Mouse (Mus musculus): ENCODE results near the gene Man1c1.

The Man1c1 gene

DNA sequence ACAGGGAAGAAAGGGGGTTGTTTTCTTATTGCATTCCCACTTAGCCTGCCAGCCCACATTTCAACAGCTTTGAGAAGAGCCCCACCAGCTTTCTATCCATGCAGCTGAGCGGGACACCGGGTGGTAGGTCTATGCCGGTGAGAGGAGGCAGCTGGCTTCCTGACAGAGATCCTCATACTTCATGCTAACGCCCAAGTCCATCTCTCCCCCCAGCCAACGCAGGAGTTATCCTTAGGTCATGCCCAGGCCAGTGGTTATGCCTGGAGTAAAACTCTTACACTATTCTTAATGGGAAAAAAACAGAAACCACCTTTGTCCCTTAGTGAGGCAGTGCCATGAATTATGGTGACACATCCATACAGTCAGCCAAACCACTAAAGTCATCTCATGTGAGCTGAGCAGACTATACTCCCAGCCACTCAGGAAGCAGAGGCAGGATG lies 66.0 kb downstream of the Man1c1 start:
- no peak for DNase-seq (ENCODE audit: low spot score in 2 of 2)

DNA sequence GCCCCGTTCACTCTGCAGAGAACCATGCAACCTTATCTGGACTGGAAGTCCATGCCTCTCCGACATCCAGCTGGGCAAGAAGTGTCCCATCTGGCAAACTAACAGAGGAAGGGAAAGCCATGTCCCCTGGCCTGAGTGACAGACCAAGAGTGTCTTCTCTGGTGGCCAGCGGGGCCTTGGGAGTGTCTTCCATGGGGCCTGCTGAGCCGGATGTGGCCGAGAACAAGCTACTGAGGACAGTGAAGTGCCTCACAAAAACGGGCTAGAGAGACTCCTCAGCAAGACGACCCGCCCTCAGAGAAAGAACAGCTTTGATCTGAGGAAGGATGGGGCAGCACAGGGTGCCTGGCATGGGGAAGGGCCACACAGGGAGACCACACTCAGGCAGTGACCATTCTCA lies 67.7 kb downstream of the Man1c1 start:
- no peak for DNase-seq (ENCODE audit: low spot score in 2 of 2)

DNA sequence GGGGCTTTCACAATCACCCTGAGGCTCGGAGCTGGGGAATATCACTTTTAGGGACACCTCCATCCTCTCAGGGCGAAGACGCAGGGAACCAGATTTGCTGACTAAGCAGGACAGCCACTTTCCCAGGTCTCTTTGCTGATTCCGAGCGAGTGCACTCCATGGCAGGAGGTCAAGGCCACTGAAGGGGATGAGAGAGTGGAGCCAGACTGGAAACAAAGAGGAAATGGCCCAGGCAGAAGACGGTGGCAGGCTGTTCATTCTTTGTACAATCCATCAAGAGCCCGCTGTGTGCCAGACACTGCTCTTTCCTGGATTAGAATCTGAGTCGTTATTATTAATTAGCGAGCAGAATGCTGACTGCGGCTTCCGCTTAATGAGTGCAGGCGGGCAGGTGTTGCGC lies 70.1 kb downstream of the Man1c1 start:
- DNase-seq (ENCODE audit: low spot score in 2 of 2) = no peak

DNA sequence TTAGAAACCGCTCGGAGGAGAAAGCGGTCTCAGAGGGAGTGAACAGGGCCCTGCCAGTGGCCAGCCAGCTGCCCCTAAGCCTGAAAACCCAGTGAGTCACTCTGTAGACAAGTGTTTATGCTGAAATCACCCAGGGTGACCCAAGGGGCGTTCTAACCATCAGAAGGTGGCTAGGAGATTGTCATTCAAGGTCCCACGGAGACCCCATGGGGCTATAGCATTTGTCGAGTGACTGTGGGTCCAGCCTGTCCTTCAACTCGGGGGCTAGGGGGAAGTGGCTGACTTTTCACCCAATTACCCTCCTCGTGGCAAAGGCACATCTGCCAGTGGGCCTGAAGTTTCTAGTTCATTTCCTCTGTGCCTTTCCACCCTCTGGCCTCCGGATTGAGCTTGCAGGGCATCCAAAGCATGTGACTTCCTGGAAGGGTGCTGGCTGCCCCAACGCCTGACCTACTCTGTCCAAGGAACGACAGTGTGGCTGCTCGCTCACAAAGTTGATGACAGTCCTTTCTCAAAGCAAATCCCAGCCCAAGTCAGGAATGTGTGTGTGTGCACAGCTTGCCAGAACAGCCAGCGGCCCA lies 71.9 kb downstream of the Man1c1 start:
- DNase-seq (ENCODE audit: low spot score in 2 of 2) = peak in 1 of 2 experiments; percentile 41

DNA sequence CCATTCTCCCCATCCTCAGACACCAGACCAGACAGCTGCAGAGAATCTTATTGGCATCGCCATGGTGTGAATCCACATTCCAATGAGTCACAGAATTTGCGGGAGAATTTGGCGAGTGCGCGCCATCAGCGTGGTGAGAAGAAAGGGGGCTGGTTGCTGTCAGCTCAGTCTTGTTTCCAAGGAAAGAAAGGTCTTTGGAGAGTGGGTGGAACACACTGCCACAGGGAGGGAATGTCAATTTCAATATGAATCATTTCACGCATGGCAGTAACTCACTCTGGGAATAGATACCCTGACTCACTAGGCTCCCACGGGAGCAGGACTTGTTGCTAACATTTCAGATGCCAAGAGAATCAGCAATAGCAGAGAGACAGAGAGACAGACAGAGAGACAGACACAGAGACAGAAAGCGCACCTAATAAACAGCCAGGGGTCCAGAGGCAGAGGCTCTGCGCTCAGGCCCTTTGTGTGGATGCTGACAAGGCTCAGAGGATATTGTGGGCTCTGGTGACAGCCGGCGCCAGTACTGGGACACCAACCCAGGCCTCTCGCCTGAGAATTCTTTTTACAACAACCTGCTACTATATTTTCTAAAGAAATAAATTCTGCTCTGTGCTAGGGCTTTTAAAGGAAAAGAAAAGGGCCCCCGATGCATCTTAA lies 72.5 kb downstream of the Man1c1 start:
- peak; percentile 52 to 61 for DNase-seq (ENCODE audit: low spot score in 2 of 2)

DNA sequence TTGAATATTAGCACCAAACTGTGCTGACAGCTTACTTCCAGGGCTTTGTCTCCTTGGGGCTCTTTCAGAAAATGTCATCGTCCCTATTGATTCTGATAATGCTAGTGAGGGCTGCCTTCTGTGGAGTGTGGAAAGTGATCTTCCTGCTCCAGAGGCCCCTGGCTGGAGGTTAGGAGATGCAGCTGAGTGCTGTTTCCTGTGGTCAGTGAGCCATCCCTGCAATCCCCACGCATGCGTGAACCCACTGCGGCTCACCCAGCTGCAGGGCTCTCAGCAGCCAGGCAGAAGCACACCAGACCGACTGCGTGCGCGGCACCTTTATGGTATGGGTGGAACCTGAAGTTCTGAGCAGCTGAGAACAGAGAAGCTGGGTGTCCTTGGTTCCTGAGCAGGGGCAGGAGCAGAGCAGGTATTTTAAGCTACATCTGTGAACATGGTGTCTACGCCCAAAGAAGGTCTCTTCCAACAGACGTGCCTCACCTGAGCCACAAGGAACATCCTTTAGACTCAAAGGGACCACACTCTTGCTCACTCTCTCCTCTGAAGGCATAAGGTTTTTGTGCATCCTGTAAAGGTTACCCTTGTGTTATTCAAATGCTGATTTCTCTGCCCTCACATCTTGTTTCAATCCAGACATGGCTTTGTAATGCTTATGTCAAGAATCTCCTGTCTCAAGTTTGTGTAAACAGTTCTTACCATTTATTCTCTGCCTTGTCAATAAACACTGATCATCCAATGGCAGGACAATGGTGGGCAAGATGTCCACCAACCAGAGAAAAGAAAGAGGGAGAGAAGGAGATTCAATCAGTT lies 75.3 kb downstream of the Man1c1 start:
- DNase-seq (ENCODE audit: low spot score in 2 of 2) = no peak

DNA sequence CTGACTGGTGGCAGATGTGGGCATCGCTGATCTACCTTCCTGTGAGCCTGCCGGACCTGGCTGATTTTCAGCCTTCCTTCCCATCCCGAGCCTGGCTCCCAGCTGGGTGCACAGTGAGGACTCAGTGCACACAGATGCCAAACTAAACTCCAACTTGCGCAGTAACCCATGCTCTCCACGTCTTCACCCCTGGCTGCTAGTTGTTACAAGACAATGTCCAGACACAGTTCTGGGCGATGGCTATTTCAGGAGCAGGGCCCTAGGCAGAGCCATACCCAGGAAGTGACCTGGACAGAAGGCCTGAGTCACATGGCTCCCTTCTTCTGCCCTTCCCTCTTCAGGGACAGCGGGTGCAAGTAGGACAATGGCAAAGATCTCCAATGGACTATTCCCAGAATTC lies 76.0 kb downstream of the Man1c1 start:
- DNase-seq (ENCODE audit: low spot score in 2 of 2) = no peak

DNA sequence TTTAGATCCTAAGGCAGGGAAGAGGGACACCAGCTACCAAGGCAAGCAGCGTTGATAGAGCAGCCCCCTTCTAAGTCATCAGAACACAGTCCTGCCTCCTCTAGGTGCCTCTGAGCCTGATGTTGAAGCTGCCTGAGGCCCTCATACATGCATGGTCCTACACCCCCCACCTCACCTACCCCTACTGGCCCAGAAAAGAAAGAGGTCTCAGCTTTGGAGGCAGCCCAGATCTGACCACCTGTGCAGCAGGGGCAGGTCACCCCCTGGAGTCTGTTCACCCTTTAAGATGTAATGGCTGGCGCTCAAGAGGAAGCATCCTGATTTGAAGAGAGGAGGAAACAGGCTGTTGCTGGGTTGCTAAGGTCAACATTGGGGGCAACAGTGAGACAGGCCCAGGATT lies 77.2 kb downstream of the Man1c1 start:
- no peak for DNase-seq (ENCODE audit: low spot score in 2 of 2)

DNA sequence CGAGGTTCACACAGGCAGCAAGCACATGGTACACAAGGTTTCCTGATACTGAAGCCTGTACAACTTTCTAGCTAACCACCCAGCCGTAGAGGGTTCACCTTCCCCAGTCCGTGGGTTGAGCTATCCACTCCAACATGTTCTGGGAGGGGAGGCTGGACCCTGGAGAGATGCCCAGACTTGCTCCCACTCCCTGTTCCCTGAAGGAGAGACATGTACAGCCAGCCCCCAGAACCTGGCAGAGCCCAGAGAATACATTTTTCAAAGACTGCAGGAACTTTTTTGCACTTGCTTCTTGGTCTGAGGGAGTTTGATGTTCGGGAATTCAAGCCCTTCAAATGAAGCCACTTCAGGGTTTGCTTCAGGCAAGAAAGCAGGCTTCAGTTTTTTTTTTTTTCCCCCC lies 77.7 kb downstream of the Man1c1 start:
- peak in 1 of 2 experiments; percentile 54 for DNase-seq (ENCODE audit: low spot score in 2 of 2)

DNA sequence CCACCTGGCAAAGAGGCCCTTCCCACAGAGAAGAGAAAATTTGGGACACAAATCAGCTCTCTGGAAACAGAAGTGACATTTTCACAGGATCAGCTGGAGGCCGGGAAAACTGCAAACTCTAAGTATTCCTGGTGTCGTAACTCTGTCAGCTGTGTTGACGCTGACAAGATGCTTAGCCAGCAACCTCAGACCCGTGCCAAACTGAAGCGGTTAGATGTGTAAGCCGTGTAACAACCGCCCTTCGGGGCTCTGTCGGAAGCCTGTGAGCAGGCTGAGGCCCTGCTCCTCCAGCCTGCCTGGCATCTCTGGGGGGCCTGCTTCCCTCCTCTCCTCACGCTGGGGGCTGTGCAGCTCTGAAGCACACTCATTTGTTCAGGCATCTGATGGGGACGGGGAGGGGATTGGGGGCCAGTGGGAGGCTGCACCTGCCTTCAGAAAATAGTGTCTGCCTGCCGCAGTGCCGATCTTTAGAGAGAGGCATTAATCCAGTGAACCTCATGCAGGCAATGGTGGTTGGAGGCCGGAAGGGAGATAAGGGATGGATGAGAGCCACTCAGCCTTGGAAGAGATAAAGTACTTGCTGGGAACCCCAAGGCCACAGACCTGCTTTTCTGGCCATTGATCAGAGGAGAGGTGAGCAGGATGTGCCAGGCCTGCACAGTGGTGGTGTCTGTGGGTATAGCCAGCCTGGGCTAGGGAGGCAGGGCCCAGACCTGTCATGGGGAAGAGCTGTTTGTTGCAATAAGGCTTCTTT lies 79.8 kb downstream of the Man1c1 start:
- DNase-seq (ENCODE audit: low spot score in 2 of 2) = no peak

DNA sequence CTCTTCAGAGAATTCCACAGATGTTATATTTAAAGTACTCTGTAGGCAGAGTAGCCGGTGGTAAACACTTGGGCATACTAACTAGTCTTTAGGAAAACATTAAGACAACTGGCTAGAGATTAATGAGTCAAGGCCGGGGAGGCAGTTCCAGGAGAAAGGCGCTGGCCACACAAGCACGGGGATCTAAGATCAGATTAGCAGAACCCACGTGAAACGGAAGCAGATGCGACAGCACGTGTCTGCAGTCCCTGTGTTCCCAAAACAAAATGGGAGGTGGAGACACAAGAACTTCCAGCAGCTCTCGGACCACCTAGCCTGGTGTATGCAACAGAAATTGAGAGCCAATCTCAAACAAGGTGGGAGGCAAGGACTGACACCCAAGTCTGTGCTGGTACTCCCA lies 82.4 kb downstream of the Man1c1 start:
- DNase-seq (ENCODE audit: low spot score in 2 of 2) = no peak

DNA sequence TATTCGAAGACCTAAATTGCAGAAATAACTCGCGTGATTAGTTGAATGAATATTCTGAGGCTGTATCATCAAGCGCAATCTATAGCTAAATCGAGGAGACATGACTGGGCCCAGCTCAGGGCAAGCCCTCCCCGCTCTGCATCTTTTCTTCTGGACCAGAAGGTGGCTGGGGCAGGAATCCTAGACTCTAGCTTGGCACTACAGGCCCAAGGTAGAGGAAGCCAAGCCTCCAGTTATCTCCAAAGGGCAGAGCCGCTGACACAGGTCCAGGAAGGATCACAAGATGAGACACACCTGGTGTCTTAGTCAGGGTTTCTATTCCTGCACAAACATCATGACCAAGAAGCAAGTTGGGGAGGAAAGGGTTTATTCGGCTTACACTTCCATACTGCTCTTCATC lies 83.8 kb downstream of the Man1c1 start:
- no peak for DNase-seq (ENCODE audit: low spot score in 2 of 2)

DNA sequence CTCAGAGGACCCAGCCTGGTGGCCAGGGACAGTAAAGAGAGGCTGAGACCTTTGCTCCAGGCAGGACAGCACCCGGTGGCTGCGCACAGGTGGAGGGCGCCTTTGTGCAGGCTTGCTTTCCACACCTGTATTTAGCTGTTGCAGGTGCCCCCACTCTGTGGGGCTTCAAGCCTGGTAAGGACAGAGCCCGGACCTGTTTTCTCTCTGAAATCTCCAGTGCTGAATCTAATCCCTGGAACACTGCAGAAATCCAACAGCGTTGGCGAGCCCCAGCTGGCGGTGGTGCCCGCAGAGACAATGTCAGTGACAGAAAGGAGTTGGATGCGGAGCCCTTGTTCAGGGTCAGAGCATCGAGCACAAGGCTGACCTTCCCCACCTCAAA lies 84.6 kb downstream of the Man1c1 start:
- DNase-seq (ENCODE audit: low spot score in 2 of 2) = no peak

DNA sequence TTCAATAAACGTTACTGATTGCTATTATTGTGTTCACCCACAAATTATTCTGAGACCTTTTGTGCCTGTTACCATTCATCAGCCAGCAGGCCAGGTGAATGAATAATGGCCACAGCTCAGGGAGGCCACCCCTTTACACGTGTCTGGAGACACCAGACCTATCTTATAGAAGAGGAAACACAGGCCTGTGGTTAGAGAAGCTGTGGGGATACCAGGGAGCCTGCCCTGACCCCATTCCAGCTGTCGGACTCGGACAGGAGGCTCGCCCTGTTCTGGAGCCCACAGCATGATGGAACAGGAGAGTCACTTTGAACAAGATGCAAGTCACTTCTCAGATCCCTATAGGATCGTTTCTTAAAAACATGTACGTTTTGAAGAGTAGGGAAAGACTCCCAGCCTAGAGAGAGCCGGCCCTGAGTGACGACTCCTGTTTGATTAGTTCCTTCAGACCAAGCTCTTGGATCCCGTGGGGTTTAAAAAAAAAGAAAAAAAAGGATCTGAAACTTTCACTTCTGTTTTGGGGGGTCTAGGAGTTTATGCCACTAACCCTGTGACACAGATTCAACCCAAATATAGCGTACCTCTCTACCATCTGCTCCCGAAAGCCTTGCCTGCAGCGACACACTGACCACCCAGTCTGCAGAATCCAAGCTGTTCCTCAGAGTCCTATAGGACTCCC lies 85.1 kb downstream of the Man1c1 start:
- DNase-seq (ENCODE audit: low spot score in 2 of 2) = no peak

DNA sequence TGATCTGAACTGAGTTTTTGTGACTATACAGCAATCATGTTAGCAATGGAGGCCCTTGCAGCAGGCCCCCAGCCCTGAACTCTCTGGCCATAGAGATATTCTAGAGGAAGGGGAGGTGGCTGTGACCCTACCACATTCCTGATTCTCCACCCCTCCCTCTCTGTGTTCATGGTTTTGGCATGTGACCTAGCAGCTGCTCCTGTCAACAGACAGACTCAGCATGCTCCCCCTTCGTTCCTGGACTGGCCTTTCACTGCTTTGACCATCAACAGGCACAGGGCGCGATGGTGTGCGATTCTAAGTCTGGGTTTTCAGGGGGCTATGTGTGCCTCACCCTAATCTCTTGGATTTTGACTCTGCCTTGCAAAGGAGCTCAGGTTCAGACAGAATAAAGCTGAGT lies 86.3 kb downstream of the Man1c1 start:
- no peak for DNase-seq (ENCODE audit: low spot score in 2 of 2)

DNA sequence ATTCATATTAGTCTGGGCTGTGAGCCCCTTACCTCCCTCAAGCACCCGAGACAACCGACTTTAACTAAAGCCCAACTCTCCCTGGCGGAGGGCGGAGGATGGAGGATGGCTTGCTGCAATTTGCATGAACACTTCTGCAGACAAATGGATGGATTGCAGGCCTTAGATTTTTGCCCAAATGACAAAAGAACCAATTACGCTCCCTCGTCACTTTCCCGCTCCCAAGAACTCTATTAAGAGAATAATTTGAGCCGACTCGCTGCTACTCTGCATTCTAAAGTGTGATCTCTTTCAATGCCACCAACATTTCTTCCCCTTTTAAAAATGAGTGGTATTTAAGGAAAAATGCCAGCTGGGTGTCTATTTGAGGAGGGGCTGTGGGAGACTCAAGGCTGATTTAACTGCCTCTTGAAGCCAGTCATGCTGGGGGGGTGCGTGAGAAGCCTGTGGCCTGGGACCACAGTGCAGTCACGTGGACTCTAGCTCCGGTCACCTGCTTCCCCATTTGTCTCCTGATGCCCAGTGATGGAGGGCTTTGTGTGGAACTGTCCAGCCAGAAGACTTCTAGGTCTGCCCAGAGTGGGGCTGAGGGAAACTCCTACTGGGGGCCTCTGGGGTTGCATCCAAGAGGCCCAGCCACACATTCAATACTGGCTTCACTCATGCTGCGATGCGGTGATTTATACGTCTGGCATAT lies 88.0 kb downstream of the Man1c1 start:
- DNase-seq (ENCODE audit: low spot score in 2 of 2) = no peak

DNA sequence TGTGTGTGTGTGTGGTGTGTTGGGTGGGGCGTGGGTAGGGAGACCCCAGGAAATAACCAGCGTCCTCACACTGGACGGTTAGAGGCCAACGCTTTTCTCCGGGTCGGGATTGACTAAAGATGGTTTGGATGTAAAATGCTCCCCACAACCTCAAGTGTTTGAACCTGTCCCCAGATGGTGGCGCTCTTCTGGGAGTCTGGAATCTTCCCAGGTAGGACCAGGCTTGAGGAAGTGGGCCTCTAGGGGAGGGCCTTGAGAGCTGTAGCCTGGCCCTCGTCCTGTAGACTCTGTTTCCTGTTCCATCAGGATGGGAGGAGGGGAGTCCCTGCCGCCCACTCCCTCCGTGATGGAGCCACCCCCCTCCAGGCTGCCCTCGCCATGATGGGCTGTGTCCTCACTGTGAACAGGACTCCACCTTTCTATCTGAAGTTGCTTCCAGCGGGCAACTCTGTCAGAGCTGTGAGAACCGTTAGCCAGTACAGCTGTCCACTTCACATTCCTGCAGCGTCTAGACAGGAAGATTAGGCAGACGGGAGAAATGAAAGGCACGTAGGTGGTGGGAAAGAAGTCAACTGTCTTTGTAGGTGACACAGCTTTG lies 91.9 kb downstream of the Man1c1 start:
- no peak for DNase-seq (ENCODE audit: low spot score in 2 of 2)

DNA sequence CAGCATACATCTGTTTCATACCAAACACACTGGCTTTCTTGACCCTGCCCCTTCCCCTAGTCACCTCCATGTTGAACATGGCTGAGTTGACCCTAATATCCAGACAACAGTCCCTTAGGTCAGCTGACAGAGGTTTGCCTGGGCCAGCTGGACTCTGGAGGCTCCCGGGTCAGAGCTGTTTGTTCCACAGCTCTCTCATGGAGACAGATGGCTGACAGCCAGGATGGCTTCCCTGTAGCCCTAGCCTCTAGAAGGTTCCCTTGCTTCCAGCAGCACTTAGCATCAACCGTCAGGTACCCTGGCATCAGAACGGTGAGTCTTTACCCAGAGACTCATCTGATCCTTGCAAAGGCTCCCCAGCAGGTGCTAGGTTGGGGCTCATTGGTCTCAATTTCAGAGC lies 93.5 kb downstream of the Man1c1 start:
- no peak for DNase-seq (ENCODE audit: low spot score in 2 of 2)

DNA sequence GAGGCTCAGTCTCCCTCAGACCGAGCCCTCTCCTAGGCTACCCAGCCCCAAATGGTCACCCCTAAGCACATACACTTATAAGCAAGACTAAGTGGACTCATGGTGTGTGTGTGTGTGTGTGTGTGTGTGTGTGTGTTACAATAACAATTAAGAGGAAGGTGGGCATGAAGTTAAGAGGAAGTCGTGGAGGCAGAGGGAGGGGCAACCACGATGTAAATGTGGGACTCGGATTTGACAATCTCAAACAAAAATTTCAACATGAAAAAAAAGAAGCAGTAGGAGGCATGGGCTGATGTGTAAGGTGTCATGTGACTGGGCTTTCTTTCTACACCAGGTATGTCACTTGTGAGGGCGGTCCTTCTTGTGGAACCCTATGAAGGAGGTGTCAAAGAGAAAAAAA lies 96.4 kb downstream of the Man1c1 start:
- DNase-seq (ENCODE audit: low spot score in 2 of 2) = no peak

DNA sequence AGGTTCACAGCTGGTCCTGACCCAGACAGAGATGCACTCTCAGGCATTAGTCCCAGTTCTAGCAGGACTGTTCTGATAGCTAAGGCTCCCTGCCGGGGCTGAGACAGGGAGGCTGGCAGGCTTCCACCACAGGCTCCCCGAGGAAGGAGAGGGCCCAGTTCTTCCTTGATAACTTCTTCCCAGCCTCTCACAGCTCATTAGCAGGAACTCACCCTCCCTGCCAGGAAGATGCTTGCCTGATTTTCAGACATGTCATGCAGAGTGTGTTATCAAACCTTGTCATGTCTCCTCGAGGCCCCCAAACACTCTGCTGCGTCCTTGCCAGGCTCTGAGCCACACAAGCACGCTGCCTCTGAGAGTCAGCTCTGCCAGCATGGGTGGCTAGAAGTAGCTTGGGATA lies 98.0 kb downstream of the Man1c1 start:
- DNase-seq (ENCODE audit: low spot score in 2 of 2) = no peak

DNA sequence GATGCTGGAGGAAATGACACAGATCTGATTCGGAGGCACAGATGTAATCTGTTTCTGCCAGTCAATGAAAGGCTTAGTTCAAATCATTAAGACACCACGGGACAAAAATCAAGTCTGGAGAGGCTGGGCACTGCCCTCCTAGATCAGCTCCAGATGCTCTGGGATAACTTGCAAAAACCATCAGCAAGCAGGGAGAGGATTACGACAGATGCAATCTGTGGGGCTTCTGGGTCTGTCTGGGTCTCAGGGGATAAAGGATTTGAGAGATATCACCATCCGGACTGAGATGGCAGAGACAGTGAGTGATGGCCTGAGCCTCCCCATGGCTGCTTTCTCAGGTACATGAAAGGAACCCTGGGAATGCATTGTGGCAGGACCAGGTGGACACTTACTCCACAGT lies 99.6 kb downstream of the Man1c1 start:
- no peak for DNase-seq (ENCODE audit: low spot score in 2 of 2)
